In genomic region chr3:138711971-138712370, GRCm38 (mm10) we compare ENCODE assay signal across 14 mouse cellular contexts. TPM values are rescaled to one million over a fixed set of nuclear protein-coding genes. Genes with fewer than 3 reads are reported as not detected.
A peak's percentile ranks its signal among the peaks of the same experiment; 100 is the strongest.
DNase-seq lines count a peak whose midpoint lies in the region.
"Had no signal": no experiment of that assay in that cellular context is flagged by ENCODE, and none has a peak within 500 bp of the region (broad histone marks: within the 10 kb centered on the region; RNA-seq: fewer than 3 reads in every experiment).

No protein-coding gene starts in this region.

- DNase-seq in adrenal gland, adult (ENCODE audit: inconsistent age in 2 of 2, low spot score in 1 of 2): peak; percentile 85 to 89
- no peak for DNase-seq in adrenal gland, postnatal 4 days (ENCODE audit: low spot score in 2 of 2)
- DNase-seq in 416B (ENCODE audit: low read depth): peak; percentile 90
- peak; percentile 68 for DNase-seq in adrenal gland, adult 8-10 months
- peak; percentile 70 for DNase-seq in adrenal gland, postnatal 25 days
- DNase-seq in thymus, postnatal 4 days: no peak
- DNase-seq in spleen, postnatal 36 days (ENCODE audit: low spot score in 2 of 2): no peak
- no peak for DNase-seq in thymus, postnatal 36 days
- DNase-seq: B cell, adult 2 months; gastrocnemius, postnatal 10 days; gastrocnemius, postnatal 36 days; heart, adult 2 months; heart, postnatal 14 days; heart, postnatal 4 days had no signal

RNA-seq across cellular contexts. Expression of gene Tspan5, which starts 30.0 kb away (rescaled TPM):
- total RNA-seq in adrenal gland, postnatal 4 days (2021): 10 to 100 TPM; 39.3 to 40.5 TPM
- 100 to 1,000 TPM in 1 of 4 experiments, 10 to 100 TPM in 3; 46.7 to 102 (median 77.6) TPM for total RNA-seq in adrenal gland, adult 8-10 months (2022)
- total RNA-seq in adrenal gland, postnatal 25 days (2021): 50.1 and 58.3 TPM in 2 replicates

Comparison
In these comparisons a context has a peak if more than half of its experiments do, and no peak if none do; other contexts are left out.
1. DNase-seq: peak in adrenal gland, adult (2 of 2), 416B (single experiment), adrenal gland, adult 8-10 months (single experiment) and adrenal gland, postnatal 25 days (single experiment); none in adrenal gland, postnatal 4 days (0 of 2), thymus, postnatal 4 days (single experiment), spleen, postnatal 36 days (0 of 2) and thymus, postnatal 36 days (0 of 2).